Mouse (Mus musculus) layer of hippocampus, postnatal 14 days (tissue): ENCODE measurements at regions not wholly inside any gene's neighbourhood (a gene's known extent, or its start where the extent isn't known, plus 50 kb on each side); places are given as distances from the start of the nearest gene placed in this dataset.

Experiments used
- DNase-seq, 2 experiments: peaks; one replicate each; pipeline ENCODE4 v3.0.0; 2021 to 2022; ENCODE audit warnings: low spot score in 2 of 2, mixed read lengths in 1 of 2

DNA sequence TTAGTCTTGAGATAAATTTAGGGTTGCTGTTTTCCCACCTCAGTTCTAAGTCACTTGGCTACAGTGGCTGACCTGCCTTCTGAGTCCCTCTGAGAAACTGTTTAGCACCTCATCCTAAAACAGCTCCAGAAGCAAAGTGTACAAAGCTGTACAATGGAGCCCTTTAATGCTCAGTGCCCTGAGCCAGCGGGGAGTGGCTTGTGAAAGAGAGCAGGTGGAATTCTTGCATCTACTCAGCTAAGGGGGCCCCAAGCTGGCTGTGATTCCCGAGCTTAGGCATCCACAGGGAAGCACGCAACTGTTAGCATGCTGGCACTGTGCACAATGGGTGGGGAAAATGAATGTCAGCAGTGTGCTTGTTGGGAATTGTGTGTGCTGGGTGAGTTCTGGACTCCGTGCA is 63.2 kb upstream of the Kcnj15 start:
- no peak for DNase-seq

DNA sequence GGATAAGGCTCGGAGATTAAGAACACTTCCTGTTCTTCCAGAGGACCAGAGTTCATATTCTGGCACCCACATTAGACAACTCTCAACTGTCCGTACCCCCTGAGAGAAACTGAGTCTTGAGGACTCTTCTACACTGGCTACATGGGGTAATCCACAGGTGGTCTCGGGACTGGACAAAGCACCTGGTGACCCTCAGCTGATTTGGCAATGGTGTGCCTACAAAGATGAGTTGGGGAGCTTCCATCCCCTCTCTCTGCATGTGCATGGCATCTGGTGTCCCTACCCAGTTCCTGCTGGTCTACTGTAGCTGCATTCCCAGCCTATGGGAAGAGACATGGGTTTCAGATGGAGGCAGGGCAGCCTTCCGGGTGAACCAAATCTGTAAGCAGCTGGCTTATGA is 61.2 kb upstream of the Kcnj15 start:
- DNase-seq, result no peak

DNA sequence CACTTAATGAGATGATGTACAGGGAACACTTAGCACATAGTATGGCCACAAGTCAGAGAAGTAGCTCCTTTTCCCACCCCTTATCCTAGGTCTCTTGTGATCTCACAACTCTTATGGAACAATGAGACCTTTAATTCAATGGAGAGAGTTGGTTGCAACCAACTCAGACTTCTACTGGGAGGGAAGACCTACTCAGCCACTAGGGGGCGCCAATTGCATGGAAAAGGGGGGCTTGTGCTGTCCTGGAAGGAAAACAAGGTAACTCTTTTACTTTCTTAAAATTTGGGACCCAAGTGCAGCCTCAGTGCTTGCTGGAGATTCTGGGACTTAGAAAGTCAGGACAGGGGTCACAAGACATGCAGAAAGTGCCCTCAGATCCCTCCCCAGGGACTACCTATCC is 60.7 kb upstream of the Kcnj15 start:
- peak; percentile 46 to 61 for DNase-seq

DNA sequence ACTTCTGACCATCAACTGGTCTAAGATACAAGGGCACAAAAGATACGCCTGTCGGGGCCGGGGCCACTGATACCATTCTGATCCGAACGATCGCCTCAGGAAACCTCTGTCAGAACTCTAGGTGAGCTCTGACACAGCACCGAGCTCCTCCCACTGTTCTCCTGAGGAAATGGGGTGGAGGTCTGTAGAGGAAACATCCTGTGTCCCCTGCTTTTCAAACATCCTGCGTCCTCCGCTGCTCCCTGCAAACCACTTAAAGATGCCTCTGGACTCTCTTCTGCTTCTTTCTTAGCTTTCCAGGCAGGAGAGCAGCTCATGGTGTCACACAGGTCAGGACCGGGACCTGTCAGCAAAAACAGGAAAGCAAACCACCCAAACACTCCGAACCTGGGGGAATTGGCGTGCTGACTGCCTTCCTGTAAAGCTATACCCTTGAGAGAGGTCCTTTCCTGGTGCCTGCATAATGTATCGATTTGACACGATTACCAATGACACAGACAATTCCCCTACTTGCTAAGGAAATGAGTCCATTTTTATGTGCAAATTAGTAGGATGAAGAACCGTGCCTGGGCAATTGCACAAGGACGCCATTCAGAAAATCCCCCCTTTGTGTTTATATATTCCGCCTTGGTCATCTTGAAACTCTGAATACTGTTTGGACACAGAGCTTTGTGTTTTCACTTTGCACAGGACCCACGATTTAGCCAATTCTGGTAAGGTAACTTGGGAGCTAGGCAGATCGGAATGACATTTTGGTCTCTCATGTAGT is 58.4 kb upstream of the Kcnj15 start:
- DNase-seq, result no peak

DNA sequence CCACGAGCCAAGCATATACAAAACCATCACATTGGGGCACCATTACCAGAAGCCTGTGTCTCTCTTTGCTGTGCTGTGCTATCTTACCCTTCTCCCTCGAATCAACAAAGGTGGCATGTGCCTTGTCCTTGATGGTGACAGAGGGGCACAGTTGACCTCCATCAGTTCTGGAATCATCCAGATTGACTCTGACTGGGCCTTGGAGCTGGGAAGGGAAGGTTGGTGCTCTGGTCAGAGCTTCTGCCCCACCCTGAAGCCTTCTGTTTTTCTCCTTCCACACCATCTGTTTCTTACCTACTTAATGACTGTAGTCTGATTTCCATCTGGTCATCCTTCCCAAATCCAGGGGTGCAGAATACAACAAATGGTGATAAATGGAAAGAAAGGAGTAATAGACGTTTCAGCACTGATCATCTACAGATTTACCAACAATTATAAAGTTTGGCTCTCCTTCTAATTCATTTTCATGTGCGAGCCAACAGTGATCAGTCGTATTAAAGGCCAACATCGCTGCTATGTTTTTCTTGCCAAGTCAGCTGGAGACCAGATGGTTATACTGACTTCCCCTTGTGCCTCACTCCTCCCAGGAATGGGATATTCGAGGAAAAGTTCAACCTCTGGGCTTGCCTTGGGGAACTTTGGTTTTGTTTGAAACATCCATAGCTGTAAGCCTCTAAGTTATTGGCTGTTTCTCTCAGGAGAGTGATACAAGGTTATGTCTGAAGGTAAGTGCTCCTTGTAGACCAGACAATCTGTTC is 55.1 kb upstream of the Kcnj15 start:
- no peak for DNase-seq

DNA sequence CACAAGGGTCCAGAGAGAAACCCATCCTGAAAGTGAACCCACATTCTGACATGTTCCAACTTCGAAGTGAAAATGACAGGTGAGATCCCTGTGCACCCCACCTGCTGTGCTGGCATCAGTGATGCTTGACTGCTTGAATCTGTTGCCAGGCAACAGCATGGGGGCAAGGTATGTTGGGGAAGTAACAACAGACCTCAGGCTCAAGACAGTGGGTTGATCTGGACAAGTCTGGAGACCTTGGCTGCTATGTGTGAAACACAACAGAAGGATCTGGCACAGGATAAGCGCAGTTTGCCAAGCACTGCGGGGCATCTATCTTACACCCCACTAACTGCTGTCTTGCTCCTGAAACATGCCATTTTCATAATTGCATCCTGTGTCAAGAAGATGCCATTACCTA is 54.3 kb upstream of the Kcnj15 start:
- DNase-seq, result no peak

DNA sequence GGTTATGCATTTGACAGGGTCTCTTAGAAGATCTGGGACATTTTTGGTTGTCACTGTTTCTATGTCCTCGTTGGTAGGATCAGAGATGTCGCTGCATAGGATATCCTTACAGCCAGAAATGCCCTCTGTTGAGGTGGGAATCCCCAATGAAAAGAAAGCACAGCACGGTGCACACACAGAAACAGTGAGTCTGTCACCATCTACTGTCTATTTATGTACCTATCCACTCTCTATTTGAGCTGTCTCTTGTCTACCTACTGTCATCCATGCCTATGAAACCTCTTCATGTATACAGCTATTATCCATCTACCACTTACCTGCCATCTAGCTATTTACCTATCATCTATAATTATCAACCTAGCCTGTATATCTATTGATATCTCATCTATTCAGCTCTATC is 53.6 kb upstream of the Kcnj15 start:
- no peak for DNase-seq

DNA sequence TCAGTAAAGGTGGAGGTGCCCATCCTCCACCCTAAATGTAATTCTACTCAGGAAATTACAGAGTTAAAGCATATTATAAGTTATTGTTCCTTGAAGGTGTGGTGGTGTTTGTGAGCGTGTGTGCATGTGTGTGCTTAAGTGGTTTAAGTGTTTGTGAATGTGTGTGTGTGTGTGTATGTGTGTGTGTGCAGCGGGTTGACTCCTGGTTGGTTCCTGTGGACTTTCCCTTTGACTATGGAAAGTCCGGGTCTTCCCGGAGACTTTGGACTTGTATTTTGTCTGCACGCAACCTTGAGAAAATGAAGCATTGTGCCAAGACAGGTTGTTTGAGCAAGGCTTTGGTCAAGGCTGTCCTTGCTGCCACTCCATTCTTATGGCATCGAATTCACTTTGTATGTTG is 52.9 kb upstream of the Kcnj15 start:
- DNase-seq, result no peak

DNA sequence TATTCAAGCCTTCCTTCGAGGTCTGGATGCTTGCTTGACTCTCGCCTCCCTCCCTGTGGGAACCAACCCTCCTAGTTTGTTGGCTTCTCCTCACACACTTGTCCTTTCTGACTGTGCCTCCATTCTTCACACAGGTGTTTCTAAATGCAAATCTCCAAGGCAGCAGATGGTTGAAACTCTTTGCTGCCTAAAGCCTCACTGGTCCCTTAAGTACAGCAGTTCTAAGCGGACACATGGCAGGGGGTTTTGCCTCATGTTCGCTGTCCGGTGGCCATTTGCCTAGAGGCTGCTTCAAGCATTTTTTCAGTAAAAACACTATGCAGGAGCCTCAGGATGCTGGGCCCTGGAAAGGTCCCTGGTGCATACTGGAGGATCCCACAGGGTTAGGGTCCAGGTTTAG is 50.9 kb upstream of the Kcnj15 start:
- no peak for DNase-seq

DNA sequence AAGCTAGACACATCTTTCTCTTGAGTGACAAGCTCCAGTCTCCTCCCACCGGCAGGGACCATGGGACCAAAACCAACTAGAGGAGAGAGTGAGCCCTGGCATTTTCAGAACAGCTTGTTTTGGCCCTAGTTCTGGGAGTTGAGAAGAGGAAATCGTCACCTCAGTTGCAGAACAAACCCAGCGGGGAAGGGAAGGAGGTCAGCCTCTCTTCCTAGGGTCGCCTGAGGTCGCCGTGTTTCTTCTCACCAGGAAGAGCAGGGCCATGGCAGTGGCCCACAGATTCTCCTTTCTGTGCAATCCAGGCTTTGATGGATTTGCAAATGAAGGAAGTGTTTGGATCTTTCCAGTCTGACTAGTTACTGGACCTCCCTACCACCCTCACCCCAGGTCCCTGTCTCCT is 49.8 kb upstream of the Kcnj15 start:
- DNase-seq, result no peak
